Mouse (Mus musculus): ENCODE measurements around the gene Fam71b. TPM values are rescaled to one million over a fixed set of nuclear protein-coding genes. Genes with fewer than 3 reads are reported as not detected.

Fam71b gene
- total RNA-seq (2012; rRNA removed): not detected in 2 replicates
- polyA plus RNA-seq (2012; ENCODE audit: insufficient read depth in 1 of 2, insufficient read length in 2 of 2, low read depth in 1 of 2, low replicate concordance in 2 of 2, missing spikeins in 1 of 2): not detected

DNA sequence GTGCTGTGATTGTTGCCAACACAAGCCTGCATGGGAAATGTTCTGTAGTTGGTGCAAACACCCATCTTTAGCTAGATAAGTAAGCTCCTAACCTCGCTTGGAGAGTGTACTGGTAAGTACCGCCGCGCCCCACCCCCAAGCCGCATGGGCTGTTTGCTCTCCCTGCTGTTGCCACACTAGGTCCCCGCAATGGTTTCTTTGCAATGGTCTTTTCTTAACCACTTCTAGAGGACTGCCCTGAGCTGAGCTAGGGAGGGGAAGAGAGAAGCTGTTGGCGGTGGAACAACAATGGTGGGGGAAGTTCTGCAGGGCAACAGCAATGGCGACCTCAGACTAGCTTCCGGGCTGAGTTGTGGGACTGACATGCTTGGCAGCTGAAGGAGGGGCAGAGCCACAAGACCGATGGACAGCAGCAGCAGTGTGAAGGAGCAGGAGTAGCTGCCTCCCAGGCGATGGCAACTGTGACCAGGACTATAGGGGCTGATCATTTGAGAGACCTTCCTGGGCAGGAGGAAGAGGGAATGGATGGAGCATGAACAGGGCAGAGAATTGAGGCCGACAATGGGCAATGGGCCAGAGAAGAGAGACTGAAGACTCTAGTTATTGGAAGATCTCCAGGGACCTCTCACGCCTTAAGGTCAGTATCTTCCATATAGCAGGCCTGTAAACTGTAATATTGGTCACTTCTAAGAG is at the start of gene Fam71b:
Gene Fam71b (plus strand): TSS at position 393 of the 693 bp plus-strand sequence.
- Histone ChIP-seq H3K9ac (ENCODE audit: control insufficient read depth, low read depth, low read length, poor library complexity, severe bottlenecking) (no peak within 1 kb of the TSS), H3K36me3 (ENCODE audit: control insufficient read depth in 1 of 2, insufficient read depth in 2 of 2, low read length in 2 of 2) (no peaks in the 10 kb centered on the region), H3K79me2 (ENCODE audit: control insufficient read depth, insufficient read depth, low read length, poor library complexity) (no peaks in the 10 kb centered on the region), H3K27ac (ENCODE audit: control insufficient read depth, low read depth, low read length) (no peak within 1 kb of the TSS), H3K4me3 (ENCODE audit: control insufficient read depth in 1 of 2, insufficient read depth in 1 of 2, low read depth in 2 of 2, low read length in 2 of 2) (no peak within 1 kb of the TSS), H3K27me3 (ENCODE audit: control insufficient read depth in 1 of 2, insufficient read depth in 2 of 2, low read length in 2 of 2) (peaks cover 3 to 4% of the 10 kb centered on the region in 2 experiments; a peak in 3 of 4 replicates), H3K9me3 (replicated peaks; ENCODE audit: insufficient read depth, low read length) (no peaks in the 10 kb centered on the region), H3K4me1 (ENCODE audit: control insufficient read depth in 1 of 2, insufficient read depth in 2 of 2, low read length in 2 of 2) (no peaks in the 10 kb centered on the region)
- no peak for DNase-seq (ENCODE audit: low read depth, low spot score)
- TF ChIP-seq ETS1 (IDR thresholded peaks at IDR 0.05; ENCODE audit: low read depth, low read length) (no peak), MYB (IDR thresholded peaks at IDR 0.05; ENCODE audit: low read depth, low read length) (no peak), USF1 (IDR thresholded peaks at IDR 0.05; ENCODE audit: low read depth, low read length) (no peak), ZKSCAN1 (IDR thresholded peaks at IDR 0.05; ENCODE audit: low read depth, low read length) (no peak), ZMIZ1 (IDR thresholded peaks at IDR 0.05; ENCODE audit: low read depth, low read length) (no peak), TAL1 (IDR thresholded peaks at IDR 0.05; ENCODE audit: low read length) (no peak), CTCF (IDR thresholded peaks at IDR 0.05 in 2 of 3, conservative IDR thresholded peaks at IDR 0.05 in 1 of 3; ENCODE audit: control insufficient read depth in 1 of 3, insufficient read depth in 1 of 3, low read depth in 2 of 3, low read length in 3 of 3, poor library complexity in 1 of 3, severe bottlenecking in 1 of 3) (no peak), NRF1 (IDR thresholded peaks at IDR 0.05; ENCODE audit: insufficient read depth, low read depth, low read length, poor library complexity, severe bottlenecking) (no peak), GATA1 (IDR thresholded peaks at IDR 0.05; ENCODE audit: low read depth, low read length) (no peak), TCF12 (IDR thresholded peaks at IDR 0.05; ENCODE audit: low read depth, low read length) (no peak), CHD1 (IDR thresholded peaks at IDR 0.05; ENCODE audit: low read depth, low read length) (no peak), MAFK (IDR thresholded peaks at IDR 0.05; ENCODE audit: borderline replicate concordance, low read depth, low read length) (no peak), ZC3H11A (IDR thresholded peaks at IDR 0.05; ENCODE audit: low read depth, low read length) (no peak), JUND (IDR thresholded peaks at IDR 0.05; ENCODE audit: low read depth, low read length) (no peak), POLR2AphosphoS5 (IDR thresholded peaks at IDR 0.05; ENCODE audit: borderline replicate concordance, low read depth, low read length) (no peak), CHD2 (IDR thresholded peaks at IDR 0.05; ENCODE audit: low read length) (no peak), MAX (IDR thresholded peaks at IDR 0.05; ENCODE audit: low read length) (no peak), MAZ (IDR thresholded peaks at IDR 0.05; ENCODE audit: low read depth, low read length) (no peak)

DNA sequence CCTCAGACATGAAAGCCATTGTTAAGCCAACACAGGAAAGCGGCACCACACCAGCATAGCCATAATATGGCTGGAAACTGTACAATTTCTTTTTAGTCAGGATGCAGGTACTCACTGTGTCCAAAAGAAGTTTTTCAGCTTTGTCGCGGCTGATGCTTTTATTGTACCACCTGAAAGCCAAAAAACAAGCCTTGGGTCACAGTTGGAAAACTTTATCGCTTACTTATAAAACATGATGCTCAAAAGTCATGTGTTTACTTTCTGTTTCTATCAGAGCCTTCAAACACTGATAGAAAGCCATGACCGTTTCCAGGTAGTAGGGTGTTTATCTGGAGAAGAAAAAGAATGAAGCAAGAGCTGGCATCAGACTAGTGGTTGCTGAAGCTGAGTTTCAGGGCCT is 48.6 kb upstream of the Fam71b start:
- no peaks in the 10 kb centered on the region for H3K36me3 ChIP-seq (ENCODE audit: control insufficient read depth in 1 of 2, insufficient read depth in 2 of 2, low read length in 2 of 2)
- peaks cover 0 to 3% of the 10 kb centered on the region in 2 experiments; a peak in 1 of 4 replicates for H3K4me1 ChIP-seq (ENCODE audit: control insufficient read depth in 1 of 2, insufficient read depth in 2 of 2, low read length in 2 of 2)
- peaks cover 2 to 7% of the 10 kb centered on the region in 2 experiments for H3K27me3 ChIP-seq (ENCODE audit: control insufficient read depth in 1 of 2, insufficient read depth in 2 of 2, low read length in 2 of 2)
- no peak overlapping the region for H3K9ac ChIP-seq (ENCODE audit: control insufficient read depth, low read depth, low read length, poor library complexity, severe bottlenecking)
- no peak for DNase-seq (ENCODE audit: low read depth, low spot score)
- H3K27ac ChIP-seq (ENCODE audit: control insufficient read depth, low read depth, low read length): no peak overlapping the region
- no peaks in the 10 kb centered on the region for H3K79me2 ChIP-seq (ENCODE audit: control insufficient read depth, insufficient read depth, low read length, poor library complexity)
- TF ChIP-seq MYB (IDR thresholded peaks at IDR 0.05; ENCODE audit: low read depth, low read length) (no peak), ZKSCAN1 (IDR thresholded peaks at IDR 0.05; ENCODE audit: low read depth, low read length) (no peak), MAZ (IDR thresholded peaks at IDR 0.05; ENCODE audit: low read depth, low read length) (no peak), NELFE (IDR thresholded peaks at IDR 0.05; ENCODE audit: low read depth, low read length) (no peak), CTCF (IDR thresholded peaks at IDR 0.05 in 2 of 3, conservative IDR thresholded peaks at IDR 0.05 in 1 of 3; ENCODE audit: control insufficient read depth in 1 of 3, insufficient read depth in 1 of 3, low read depth in 2 of 3, low read length in 3 of 3, poor library complexity in 1 of 3, severe bottlenecking in 1 of 3) (no peak), GABPA (IDR thresholded peaks at IDR 0.05; ENCODE audit: low read depth, low read length) (no peak), TCF12 (IDR thresholded peaks at IDR 0.05; ENCODE audit: low read depth, low read length) (no peak), ETS1 (IDR thresholded peaks at IDR 0.05; ENCODE audit: low read depth, low read length) (no peak), ZMIZ1 (IDR thresholded peaks at IDR 0.05; ENCODE audit: low read depth, low read length) (no peak), ELF1 (IDR thresholded peaks at IDR 0.05; ENCODE audit: low read depth, low read length) (no peak), NRF1 (IDR thresholded peaks at IDR 0.05; ENCODE audit: insufficient read depth, low read depth, low read length, poor library complexity, severe bottlenecking) (no peak), JUND (IDR thresholded peaks at IDR 0.05; ENCODE audit: low read depth, low read length) (no peak), HCFC1 (IDR thresholded peaks at IDR 0.05; ENCODE audit: low read depth, low read length) (no peak), ZNF384 (IDR thresholded peaks at IDR 0.05; ENCODE audit: low read depth, low read length) (no peak), USF2 (IDR thresholded peaks at IDR 0.05; ENCODE audit: borderline replicate concordance in 1 of 2, insufficient read depth in 1 of 2, low read depth in 1 of 2, low read length in 2 of 2) (no peak)
- H3K9me3 ChIP-seq (replicated peaks; ENCODE audit: insufficient read depth, low read length): no peaks in the 10 kb centered on the region
- H3K4me3 ChIP-seq (ENCODE audit: control insufficient read depth in 1 of 2, insufficient read depth in 1 of 2, low read depth in 2 of 2, low read length in 2 of 2): no peak overlapping the region
